Mouse (Mus musculus): ENCODE measurements around the gene Mthfd2.

Mthfd2 gene

GRCm38 (mm10) chr6:83341387-83341786 lies 15.7 kb upstream of the Mthfd2 start:
- DNase-seq (ENCODE audit: low spot score) = no peak

- DNase-seq (ENCODE audit: low spot score) = no peak
These were observed 2.0 kb upstream of the Mthfd2 start for GRCm38 (mm10) chr6:83327591-83328190.

- no peak for DNase-seq (ENCODE audit: low spot score)
These were observed 1.1 kb upstream of the Mthfd2 start for GRCm38 (mm10) chr6:83326761-83327160.

GRCm38 (mm10) chr6:83326394-83326736 lies 657 bp upstream of the Mthfd2 start:
- DNase-seq (ENCODE audit: low spot score) = no peak

- no peak for DNase-seq (ENCODE audit: low spot score)
These were observed 1.9 kb downstream of the Mthfd2 start for GRCm38 (mm10) chr6:83323652-83324419.

- DNase-seq (ENCODE audit: low spot score) = no peak
These were observed 2.9 kb downstream of the Mthfd2 start for GRCm38 (mm10) chr6:83322794-83323193.

- DNase-seq (ENCODE audit: low spot score) = no peak
These were observed 3.8 kb downstream of the Mthfd2 start for GRCm38 (mm10) chr6:83321927-83322326.

- peak; percentile 79 for DNase-seq (ENCODE audit: low spot score)
These were observed 8.5 kb downstream of the Mthfd2 start for GRCm38 (mm10) chr6:83317108-83317741.

- DNase-seq (ENCODE audit: low spot score) = no peak
These were observed 9.7 kb downstream of the Mthfd2 start for GRCm38 (mm10) chr6:83316022-83316421.

- no peak for DNase-seq (ENCODE audit: low spot score)
These were observed 10.4 kb downstream of the Mthfd2 start for GRCm38 (mm10) chr6:83315293-83315692.

- no peak for DNase-seq (ENCODE audit: low spot score)
These were observed 13.2 kb downstream of the Mthfd2 start for GRCm38 (mm10) chr6:83312514-83312913.

- no peak for DNase-seq (ENCODE audit: low spot score)
These were observed 13.7 kb downstream of the Mthfd2 start for GRCm38 (mm10) chr6:83312021-83312420.

- no peak for DNase-seq (ENCODE audit: low spot score)
These were observed 14.5 kb downstream of the Mthfd2 start for GRCm38 (mm10) chr6:83311206-83311605.

GRCm38 (mm10) chr6:83309017-83309416 lies 16.7 kb downstream of the Mthfd2 start:
- no peak for DNase-seq (ENCODE audit: low spot score)

- DNase-seq (ENCODE audit: low spot score) = no peak
These were observed 23.4 kb downstream of the Mthfd2 start for GRCm38 (mm10) chr6:83302264-83302663.

GRCm38 (mm10) chr6:83301294-83301693 lies 24.4 kb downstream of the Mthfd2 start:
- no peak for DNase-seq (ENCODE audit: low spot score)

GRCm38 (mm10) chr6:83300447-83301229 lies 25.1 kb downstream of the Mthfd2 start:
- no peak for DNase-seq (ENCODE audit: low spot score)

GRCm38 (mm10) chr6:83280256-83280955 lies 45.3 kb downstream of the Mthfd2 start:
- no peak for DNase-seq (ENCODE audit: low spot score)

GRCm38 (mm10) chr6:83278881-83279280 lies 46.8 kb downstream of the Mthfd2 start:
- no peak for DNase-seq (ENCODE audit: low spot score)

GRCm38 (mm10) chr6:83277151-83277550 lies 48.6 kb downstream of the Mthfd2 start:
- DNase-seq (ENCODE audit: low spot score) = no peak

GRCm38 (mm10) chr6:83273733-83274132 lies 52.0 kb downstream of the Mthfd2 start:
- DNase-seq (ENCODE audit: low spot score) = no peak
